Mouse (Mus musculus): ENCODE results near the gene Egr2.

GRCm38 (mm10) chr10:67540591-67540990 is 5.3 kb downstream of the Egr2 start:
- TF ChIP-seq CTCF (IDR thresholded peaks at IDR 0.05; ENCODE audit: extremely low read depth, insufficient read depth, low read length) (no peak), POLR2A (IDR thresholded peaks at IDR 0.05; ENCODE audit: extremely low read depth, insufficient read depth, low read length) (no peak)
